Mouse (Mus musculus) spleen, adult 2 months (tissue): ENCODE results near the gene Ano2. TPM values are rescaled to one million over a fixed set of nuclear protein-coding genes. Genes with fewer than 3 reads are reported as not detected.

ENCODE experiments used
- DNase-seq, 2 experiments: peaks; one replicate each; pipeline versions ENCODE4 v3.0.0 to v3.0.0-alpha.2; 2012 to 2021; ENCODE audit warnings: low spot score in 2 of 2, low read depth in 1 of 2
- H3K27ac ChIP-seq: fragments of 200-500 bp; 2 replicates; pipeline ENCODE4 v1.5.1; 2012; ENCODE audit warnings: low read length, inconsistent platforms; ENCODE audit not compliant: insufficient read depth
- H3K27me3 ChIP-seq: fragments of 200-500 bp; 2 replicates; pipeline ENCODE4 v1.6.1; 2012; ENCODE audit warnings: mild to moderate bottlenecking, moderate library complexity, low read length, inconsistent platforms; ENCODE audit not compliant: control insufficient read depth, insufficient read depth
- H3K36me3 ChIP-seq: fragments of 200-500 bp; 2 replicates; pipeline ENCODE4 v1.6.1; 2012; ENCODE audit warnings: mild to moderate bottlenecking, low read length, inconsistent platforms; ENCODE audit not compliant: control insufficient read depth, insufficient read depth
- H3K4me1 ChIP-seq: fragments of 200-500 bp; 2 replicates; pipeline ENCODE4 v1.6.1; 2011; ENCODE audit warnings: inconsistent platforms; ENCODE audit not compliant: control insufficient read depth, insufficient read depth, insufficient read length
- H3K4me3 ChIP-seq: fragments of 200-500 bp; 2 replicates; pipeline ENCODE4 v1.5.1; 2011; ENCODE audit warnings: mild to moderate bottlenecking, inconsistent platforms; ENCODE audit not compliant: insufficient read depth, insufficient read length; ENCODE audit errors: extremely low read depth
- CTCF ChIP-seq: fragments of 200-500 bp; IDR thresholded peaks from 2 replicates; pipeline ENCODE4 v1.5.1; 2011; ENCODE audit warnings: mild to moderate bottlenecking, inconsistent platforms; ENCODE audit not compliant: insufficient read depth, insufficient read length, insufficient replicate concordance; ENCODE audit errors: extremely low read depth
- POLR2A ChIP-seq: fragments of 200-500 bp; IDR thresholded peaks from 2 replicates; pipeline ENCODE4 v1.6.1; 2011; ENCODE audit warnings: low read depth, low read length, inconsistent platforms
- WGBS: fragments of 180-500 bp; shearing (Covaris S2); methylation state at CpG from one replicate; pipeline ENCODE4 v1.1.7; 2018; 5-methylcytosine and 5-hydroxymethylcytosine counted together
- polyA plus RNA-seq: library from polyadenylated mRNA; depleted of rRNA; stranded (reverse); fragments of >200 nt; gene quantifications from 2 replicates; pipeline ENCODE4 v1.2.3, GENCODE M21; 2012

The Ano2 gene
- polyA plus RNA-seq, 1 experiment, result not detected

- DNase-seq, result no peak
- H3K27me3 ChIP-seq, result no peaks in the 10 kb centered on the region
- no peak for TF ChIP-seq CTCF
- TF ChIP-seq POLR2A, result no peak
- 82% methylated on average over 3 of the region's 3 CpGs for WGBS
- no peaks in the 10 kb centered on the region for H3K4me1 ChIP-seq
- no peak overlapping the region for H3K4me3 ChIP-seq
- H3K27ac ChIP-seq, result no peak overlapping the region
- H3K36me3 ChIP-seq, result no peaks in the 10 kb centered on the region
Observed at GRCm38 (mm10) chr6:125894340-125894739, 204.1 kb downstream of the Ano2 start.

- Histone ChIP-seq H3K27ac (no peak overlapping the region), H3K36me3 (no peaks in the 10 kb centered on the region), H3K4me3 (no peak overlapping the region), H3K4me1 (no peaks in the 10 kb centered on the region), H3K27me3 (no peaks in the 10 kb centered on the region)
- WGBS, result 79% methylated on average over 9 of the region's 9 CpGs
- TF ChIP-seq POLR2A (no peak), CTCF (no peak)
- DNase-seq, result no peak
Observed at GRCm38 (mm10) chr6:125914446-125914845, 224.2 kb downstream of the Ano2 start.

- WGBS, result 81% methylated on average over 3 of the region's 3 CpGs
- Histone ChIP-seq H3K4me3 (no peak overlapping the region), H3K27me3 (no peaks in the 10 kb centered on the region), H3K4me1 (no peaks in the 10 kb centered on the region), H3K36me3 (no peaks in the 10 kb centered on the region), H3K27ac (no peak overlapping the region)
- DNase-seq, result no peak
- no peak for TF ChIP-seq CTCF
- no peak for TF ChIP-seq POLR2A
Observed at GRCm38 (mm10) chr6:125922746-125923145, 232.5 kb downstream of the Ano2 start.

GRCm38 (mm10) chr6:125924979-125925378, 234.8 kb downstream of the Ano2 start:
- no peak for DNase-seq
- no peaks in the 10 kb centered on the region for H3K36me3 ChIP-seq
- WGBS, result 62% methylated on average over 2 of the region's 2 CpGs
- no peak overlapping the region for H3K4me3 ChIP-seq
- H3K4me1 ChIP-seq, result no peaks in the 10 kb centered on the region
- H3K27ac ChIP-seq, result no peak overlapping the region
- no peak for TF ChIP-seq CTCF
- TF ChIP-seq POLR2A, result no peak
- H3K27me3 ChIP-seq, result no peaks in the 10 kb centered on the region

GRCm38 (mm10) chr6:125925861-125926260, 235.6 kb downstream of the Ano2 start:
- DNase-seq, result no peak
- Histone ChIP-seq H3K27me3 (no peaks in the 10 kb centered on the region), H3K4me3 (no peak overlapping the region), H3K27ac (no peak overlapping the region), H3K4me1 (no peaks in the 10 kb centered on the region), H3K36me3 (no peaks in the 10 kb centered on the region)
- TF ChIP-seq POLR2A (no peak), CTCF (no peak)
- WGBS, result 96% methylated on average over 3 of the region's 3 CpGs

- Histone ChIP-seq H3K4me3 (no peak overlapping the region), H3K36me3 (no peaks in the 10 kb centered on the region), H3K27ac (no peak overlapping the region), H3K4me1 (no peaks in the 10 kb centered on the region), H3K27me3 (no peaks in the 10 kb centered on the region)
- 78% methylated on average over 7 of the region's 7 CpGs for WGBS
- DNase-seq, result no peak
- TF ChIP-seq CTCF (no peak), POLR2A (no peak)
Observed at GRCm38 (mm10) chr6:125931926-125932325, 241.7 kb downstream of the Ano2 start.

- Histone ChIP-seq H3K27me3 (no peaks in the 10 kb centered on the region), H3K27ac (no peak overlapping the region), H3K4me1 (no peaks in the 10 kb centered on the region), H3K4me3 (no peak overlapping the region), H3K36me3 (no peaks in the 10 kb centered on the region)
- no peak for DNase-seq
- TF ChIP-seq POLR2A (no peak), CTCF (no peak)
- 22% methylated on average over 3 of the region's 3 CpGs for WGBS
Observed at GRCm38 (mm10) chr6:125954965-125955364, 264.7 kb downstream of the Ano2 start.

GRCm38 (mm10) chr6:125973551-125973950, 283.3 kb downstream of the Ano2 start:
- H3K4me3 ChIP-seq, result no peak overlapping the region
- no peaks in the 10 kb centered on the region for H3K27me3 ChIP-seq
- no peak overlapping the region for H3K27ac ChIP-seq
- H3K4me1 ChIP-seq, result no peaks in the 10 kb centered on the region
- H3K36me3 ChIP-seq, result no peaks in the 10 kb centered on the region
- TF ChIP-seq POLR2A (no peak), CTCF (no peak)
- no peak for DNase-seq
